Comparison of ENCODE assay signal across 16 mouse cellular contexts in genomic region chr5:24913656-24914055, GRCm38 (mm10).
"Had no signal": no experiment of that assay in that cellular context is flagged by ENCODE, and none has a peak within 500 bp of the region (broad histone marks: within the 10 kb centered on the region; RNA-seq: fewer than 3 reads in every experiment).

No protein-coding gene starts in this region.

- H3K4me3 ChIP-seq: lung, embryonic 15.5 days; megakaryocyte, embryonic 14.5 days; midbrain, embryonic 13.5 days; midbrain, embryonic 15.5 days; neural tube, embryonic 12.5 days; stomach, embryonic 15.5 days had no signal

- H3K27ac ChIP-seq: lung, embryonic 15.5 days; macrophage; midbrain, embryonic 13.5 days; midbrain, embryonic 15.5 days; neural tube, embryonic 12.5 days; stomach, embryonic 15.5 days; stomach, postnatal 0 days had no signal

- DNase-seq: liver, postnatal 0 days; lung, adult 2 months; lung, postnatal 14 days; lung, postnatal 36 days; right cerebral cortex, postnatal 25 days; thymus, adult 2 months; thymus, postnatal 25 days; thymus, postnatal 4 days had no signal
